Mouse (Mus musculus) mouse embryonic stem cell (cell line): ENCODE measurements around the gene Cela1.

Experiments
- in situ Hi-C, 2 experiments: fragments of 300-500 bp; cut with MboI; formaldehyde crosslinking; loops; 1 replicate in 1 of 2; 3 replicates in 1 of 2; pipeline ENCODE4 v1.14.3; 2019 to 2020; ENCODE audit warnings: low sequenced_read_pairs in 2 of 2, low pct_unique_long_range_greater_than_20kb in 1 of 2, mixed read lengths in 1 of 2; ENCODE audit not compliant: unreplicated experiment in 1 of 2

The Cela1 gene

DNA sequence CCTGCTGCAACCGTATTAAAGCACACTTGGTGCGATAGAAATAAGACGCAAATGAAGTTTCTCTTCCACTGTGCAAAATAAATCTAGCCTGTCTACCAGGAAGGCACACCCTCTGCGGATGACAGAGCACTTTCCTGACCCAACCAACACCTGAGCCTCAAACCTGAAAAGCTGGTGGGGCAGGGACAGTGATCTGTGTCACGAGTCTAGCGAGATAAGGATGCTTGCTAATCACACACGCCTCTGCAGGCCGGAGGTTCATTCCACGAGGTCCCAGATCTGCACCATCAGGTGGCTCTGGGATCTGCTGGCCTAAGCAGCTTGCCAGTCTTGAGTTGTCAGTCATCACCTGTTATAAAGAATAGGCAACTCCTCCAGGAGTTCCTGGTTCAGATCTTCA is 36.1 kb downstream of the Cela1 start:
- in situ Hi-C loops, result no loop called here

DNA sequence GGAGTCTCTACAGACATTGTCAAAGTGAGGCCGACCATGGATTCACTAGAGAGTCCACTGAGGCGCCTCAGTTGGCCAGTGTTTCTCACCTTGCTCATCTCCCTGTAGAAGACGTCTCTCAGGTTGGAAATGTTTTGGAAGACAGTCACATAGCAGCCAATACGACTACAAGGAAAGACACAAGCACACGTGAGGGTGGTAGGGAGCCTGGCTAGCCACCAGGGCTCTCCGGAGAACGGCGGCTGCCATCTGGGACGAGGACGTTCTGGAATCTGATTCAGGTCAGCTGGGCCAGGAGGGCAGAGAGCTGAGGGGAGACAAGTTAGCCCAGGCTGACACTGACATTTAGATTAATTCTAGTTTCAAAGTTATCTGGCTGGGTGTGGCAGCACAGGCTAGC is 37.6 kb downstream of the Cela1 start:
- in situ Hi-C loops, result no loop called here

DNA sequence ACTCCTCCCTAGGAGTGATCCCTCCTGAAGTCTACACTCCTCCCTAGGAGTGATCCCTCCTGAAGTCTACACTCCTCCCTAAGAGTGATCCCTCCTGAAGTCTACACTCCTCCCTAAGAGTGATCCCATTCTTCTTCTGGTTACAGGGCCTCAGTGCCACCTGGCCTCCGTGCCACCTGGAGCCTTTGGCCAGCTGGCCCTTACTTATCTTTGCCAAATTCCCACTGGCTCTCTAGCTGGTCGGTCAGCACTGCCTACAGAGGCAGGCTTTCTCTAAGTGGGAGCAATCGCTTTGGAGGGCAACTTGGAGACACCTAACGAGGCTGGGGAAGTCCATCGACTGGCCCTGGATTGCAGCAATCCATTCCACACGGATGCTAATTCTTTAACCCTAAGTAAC is 41.6 kb downstream of the Cela1 start:
- in situ Hi-C loops, result no loop called here

DNA sequence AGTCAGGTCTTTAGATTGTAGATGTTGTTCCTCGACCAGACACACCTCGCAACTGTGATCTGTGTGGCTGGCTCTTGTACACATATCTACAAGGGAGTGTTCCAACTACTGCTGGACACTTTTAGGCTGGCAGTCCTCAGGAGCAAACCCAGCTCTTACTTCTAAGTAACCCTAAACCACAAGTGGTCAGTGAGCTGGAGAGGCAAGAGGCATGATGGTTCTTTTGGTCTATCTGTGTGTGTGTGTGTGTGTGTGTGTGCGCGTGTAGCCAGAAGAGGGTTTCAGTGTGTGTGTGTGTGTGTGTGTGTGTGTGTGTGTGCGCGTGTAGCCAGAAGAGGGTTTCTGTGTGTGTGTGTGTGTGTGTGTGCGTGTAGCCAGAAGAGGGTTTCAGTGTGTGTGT is 45.3 kb downstream of the Cela1 start:
- in situ Hi-C loops, result no loop called here

DNA sequence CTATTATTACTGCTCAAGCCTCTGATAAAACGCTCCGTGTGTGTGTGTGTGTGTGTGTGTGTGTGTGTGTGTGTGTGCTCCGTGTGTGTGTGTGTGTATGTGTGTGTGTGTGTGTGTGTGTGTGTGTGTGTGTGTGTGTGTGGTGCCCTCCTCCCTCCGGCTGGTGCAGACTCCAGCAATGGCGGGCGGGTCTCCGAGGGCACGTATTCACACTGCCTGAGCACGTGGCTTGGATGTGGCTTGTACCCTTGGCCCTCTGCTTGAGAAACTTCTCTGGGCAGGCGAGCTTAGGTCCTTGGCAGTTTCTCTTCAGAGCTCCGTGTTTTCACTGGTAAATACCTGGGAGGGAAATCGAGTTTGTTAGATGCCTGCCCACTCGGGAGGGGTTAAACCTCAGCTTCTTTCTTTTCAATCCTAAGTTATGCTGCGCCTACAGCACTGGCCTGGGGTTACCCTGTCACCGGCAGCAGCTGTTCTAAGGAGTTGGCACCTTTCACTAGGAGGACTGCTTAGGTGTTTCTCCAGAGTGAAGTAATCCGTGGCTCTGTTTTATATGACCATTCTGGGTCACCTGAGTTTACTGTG is 46.4 kb downstream of the Cela1 start:
- in situ Hi-C loops, result no loop called here

DNA sequence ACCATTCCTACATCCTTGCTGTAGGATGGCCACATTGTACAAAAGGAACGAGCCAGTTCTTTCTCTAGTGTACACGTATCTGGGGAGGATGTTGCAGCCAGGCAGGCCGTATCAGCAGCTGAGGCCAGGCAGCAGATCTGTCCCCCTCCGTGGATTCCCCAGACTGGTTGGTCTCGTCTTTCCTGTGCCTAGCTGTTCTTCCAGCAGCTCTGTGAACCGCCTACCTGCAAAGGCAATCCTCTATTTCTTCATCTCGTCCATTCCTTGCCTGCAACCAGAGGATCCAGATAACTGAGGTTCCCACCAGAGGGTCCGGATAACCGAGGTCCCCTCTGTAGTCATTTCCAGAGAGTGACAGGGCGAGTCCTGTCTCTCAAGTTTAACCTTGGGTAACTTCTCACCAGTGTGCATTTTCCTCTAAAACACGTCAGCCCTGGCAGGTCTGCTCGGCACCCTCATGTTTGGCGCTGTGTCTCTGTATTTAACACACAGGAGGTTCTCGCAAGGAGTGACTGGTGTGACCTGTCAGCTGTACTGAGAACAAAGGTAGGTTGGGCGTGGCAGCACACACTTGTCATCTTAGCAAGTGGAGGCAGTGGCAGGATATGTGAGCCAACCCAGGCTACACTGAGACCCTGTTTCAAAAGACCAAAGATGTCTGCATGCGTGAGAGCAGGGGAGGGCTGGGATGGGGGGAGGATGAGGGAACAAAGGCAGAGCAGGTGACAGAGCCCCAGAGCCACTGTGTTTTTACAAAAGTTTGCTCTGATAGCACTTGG is 47.6 kb downstream of the Cela1 start:
- in situ Hi-C loops, result no loop called here

DNA sequence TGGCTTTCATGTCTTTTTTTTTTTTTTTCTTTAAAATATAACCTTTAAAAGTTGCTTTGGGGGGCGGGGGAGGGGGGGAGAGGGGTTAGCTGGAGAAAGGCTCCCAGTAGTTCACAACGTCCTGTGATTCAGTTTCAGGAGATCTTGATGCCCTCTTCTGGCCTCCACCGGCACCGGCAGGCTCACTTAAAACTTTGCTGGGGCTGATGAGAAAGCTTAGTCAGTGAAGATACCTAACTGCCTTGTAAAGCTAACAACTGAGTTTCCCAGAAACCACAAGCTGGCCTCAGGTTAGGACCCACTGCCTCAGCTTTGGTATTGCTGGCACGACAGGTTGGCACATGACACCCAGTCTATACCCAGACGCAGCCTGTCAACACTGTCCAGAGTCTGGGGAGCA is 50.1 kb downstream of the Cela1 start:
- in situ Hi-C loops, result no loop called here

DNA sequence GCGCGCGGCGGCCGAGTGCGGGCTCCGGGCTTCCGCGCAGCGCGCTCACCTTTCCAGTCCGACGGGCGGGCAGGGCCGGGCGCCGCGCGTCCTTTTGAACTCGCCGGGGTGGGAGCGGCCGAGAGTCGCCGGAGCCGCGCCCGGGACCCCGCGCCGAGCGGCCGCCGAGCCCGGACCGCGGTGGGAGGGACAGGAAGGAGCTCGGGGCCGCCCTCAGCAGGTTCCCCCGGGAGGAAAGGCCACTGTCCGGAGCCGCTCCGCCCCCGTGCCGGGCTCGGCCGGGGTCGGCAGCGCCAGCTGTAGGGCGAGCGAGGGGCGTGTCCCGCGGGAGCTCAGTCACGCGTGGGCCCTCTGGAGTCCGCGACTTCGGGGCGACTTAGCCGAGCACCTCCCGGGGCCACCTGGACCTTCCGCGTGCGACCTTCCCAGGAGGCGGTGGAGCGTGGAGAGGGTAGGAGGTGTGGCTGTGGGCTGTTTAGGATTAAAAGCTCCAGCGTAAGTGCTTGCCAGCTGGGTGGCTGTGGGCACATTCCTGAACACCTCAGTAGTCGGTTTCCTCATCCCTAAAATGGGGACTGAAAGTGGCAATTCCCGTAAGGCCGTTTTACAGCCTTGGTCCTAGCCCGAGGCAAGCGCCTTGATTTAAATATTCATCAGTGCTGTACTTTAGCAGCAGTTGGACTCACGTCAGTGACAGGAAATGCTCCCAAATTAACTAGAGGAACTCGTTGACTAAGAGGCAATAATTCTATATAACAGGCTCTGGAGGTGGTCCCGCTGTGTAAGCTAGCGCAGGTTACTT is 50.8 kb downstream of the Cela1 start, which contains the start of gene Smagp:
Gene Smagp (minus strand): TSS at position 241 of the 802 bp plus-strand sequence.
- in situ Hi-C loops, result no loop called here

DNA sequence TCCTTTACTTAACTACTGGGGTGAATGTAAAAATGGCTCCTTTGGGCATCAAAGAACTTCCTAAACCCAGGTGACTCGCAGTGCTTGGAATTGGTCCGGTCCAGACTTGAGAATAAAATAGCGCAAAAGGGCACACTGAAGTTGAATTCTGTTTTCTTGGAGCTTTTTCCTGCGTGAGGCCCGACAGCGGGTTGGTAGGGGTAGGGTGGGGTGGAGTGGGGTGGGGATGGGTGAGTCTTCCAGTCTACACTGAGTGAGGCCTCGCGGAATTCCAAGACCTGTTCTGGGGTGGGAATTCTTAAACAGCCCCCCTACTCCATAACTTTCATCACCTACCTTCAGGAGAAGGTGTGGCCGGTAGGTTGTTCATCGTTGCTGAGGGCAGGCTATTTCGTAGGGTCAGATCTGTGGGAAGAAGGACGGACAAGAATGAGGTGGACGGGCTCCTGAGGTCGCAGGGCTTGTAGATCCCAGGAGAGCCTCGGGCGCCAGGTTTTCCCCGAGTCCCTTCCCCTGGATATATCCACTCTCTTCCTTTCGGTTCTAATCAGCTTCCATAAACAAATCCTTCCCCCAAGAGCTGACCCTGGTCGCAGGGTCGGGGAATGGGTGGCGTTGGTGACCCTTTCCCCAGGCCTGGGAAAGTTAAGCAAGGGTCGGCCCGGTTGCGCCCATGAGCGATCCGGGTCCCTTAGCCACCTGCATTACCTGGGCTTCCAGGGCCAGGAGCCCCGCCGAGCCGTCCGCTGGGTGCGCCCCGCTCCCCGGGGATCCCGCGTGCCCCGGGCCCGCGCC is 51.7 kb downstream of the Cela1 start:
- in situ Hi-C loops, result no loop called here

DNA sequence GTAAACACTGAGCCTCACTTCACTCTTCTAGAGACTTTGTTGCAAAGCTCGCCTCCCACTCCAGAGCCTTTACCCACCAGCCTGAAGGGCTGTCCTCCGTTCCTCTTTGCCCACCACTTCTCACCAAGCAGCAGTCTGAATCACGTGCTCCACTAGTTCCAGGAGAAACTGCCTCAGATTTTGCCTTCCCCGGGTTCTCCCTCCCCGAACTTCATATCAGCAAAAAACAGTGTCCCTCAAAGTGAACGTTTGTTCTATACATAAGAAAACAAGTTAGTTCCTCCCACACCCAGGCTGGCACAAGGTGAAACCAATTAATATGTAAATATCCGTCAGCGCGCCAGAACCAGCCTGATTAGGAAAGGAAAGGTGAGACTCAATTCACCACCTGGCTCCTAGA is 52.5 kb downstream of the Cela1 start:
- in situ Hi-C loops, result no loop called here

DNA sequence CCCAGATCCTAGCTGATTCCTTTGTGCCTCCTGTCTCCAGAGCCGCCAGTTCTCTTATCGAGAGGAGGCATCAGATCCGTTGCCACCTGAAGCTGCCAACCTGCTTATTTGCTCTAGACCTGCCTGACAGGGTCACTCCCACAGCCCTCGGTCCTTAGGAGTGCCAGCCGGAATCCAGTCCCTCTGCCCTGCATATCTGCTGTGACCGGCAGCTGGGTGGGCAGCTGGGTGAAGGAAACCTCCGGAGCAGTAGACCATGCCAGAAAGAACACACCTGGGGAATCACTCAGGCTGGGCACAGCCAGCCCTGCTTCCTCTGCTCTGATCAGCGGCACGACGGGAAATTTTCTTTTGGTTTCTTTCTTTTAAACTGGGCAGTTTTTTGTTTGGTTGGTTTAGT is 54.4 kb downstream of the Cela1 start:
- in situ Hi-C loops, result no loop called here

DNA sequence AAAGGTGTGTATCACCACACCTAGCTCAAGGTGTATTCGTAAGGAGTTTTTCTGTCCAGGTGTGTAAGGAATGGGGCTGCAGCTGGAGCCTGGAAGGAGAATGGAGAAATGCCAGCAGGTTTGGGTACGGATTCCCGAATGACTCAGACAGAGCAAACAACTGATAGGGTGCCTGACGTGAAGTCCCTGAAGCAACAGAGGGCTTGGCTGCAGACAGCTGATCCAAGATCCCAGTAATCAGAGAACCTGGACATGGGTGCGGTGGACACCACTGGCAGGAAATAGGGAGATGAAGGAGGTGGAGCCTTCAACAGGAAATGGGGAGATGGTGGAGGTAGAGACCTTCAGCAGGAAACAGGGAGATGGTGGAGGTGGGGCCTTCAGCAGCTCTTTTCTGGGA is 55.4 kb downstream of the Cela1 start:
- in situ Hi-C loops, result no loop called here

DNA sequence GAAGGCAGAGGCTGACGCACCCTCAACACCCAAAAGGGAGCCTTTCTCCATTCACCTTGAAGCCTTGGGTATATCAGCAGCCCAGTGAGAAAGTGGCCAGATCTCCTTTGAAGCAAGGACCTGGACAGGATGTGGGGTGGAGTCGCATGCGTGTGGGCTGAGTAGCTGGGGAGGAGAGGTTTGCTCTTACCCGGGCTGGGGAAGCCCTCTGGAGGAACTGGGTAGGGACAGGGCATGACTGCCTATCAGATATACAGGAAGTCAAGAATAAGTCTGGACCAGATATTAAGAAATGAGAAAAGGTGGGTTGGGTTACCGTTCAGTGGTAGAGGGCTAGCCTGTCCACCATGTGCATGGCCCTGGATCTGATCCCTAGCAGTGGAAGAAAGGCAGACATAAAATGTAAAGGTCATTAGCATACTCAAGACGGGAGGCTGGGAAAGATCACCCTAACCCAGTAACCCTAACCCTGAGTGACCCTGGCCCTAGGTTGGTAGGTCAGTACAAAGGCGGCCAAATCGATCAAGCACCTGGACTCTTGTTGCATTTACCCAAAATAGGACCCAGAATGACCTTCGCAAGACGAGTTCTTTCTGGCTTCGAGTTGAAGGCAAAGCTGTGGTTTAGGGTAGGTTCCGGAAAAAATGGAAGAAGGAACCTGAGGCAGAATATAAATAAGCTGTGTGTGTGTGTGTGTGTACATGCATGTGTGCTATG is 56.1 kb downstream of the Cela1 start:
- in situ Hi-C loops, result no loop called here

DNA sequence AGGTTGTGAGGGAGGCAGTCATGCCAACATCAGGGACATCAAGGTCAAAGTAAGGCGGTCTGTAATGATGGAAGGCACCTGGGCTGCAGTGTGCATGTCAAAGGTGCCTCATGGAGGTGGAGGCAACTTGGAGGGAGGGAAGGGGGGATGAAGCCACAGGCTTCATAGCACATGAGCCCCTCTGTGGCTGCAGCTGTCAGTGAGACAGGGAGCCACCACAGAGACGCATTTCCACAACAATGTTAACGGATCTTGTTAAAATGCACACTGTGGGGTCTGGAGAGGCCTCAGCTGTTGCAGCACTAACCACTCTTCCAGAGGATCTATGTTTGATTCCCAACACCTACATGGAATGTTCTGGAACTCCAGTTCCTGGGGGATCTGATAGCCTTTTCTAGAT is 57.6 kb downstream of the Cela1 start:
- in situ Hi-C loops, result no loop called here

DNA sequence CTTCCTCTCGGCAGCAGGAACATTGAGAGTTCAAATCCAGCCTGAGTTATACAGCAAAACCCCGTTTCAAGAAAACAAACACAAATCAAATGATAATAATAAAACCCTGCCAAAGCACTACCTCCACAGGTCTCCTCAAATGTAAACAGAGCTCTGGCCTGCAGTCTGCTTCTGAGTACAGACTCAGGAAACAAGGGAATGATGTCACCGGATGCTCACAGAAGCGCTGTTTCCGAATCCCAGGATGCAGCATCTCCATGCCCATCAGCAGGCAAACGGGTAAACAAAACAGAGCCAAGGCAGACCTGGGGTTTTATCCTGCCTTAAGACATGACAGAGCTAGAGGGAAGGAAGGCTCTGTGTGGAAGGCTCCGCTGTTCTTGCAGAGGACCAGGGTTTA is 58.9 kb downstream of the Cela1 start:
- in situ Hi-C loops, result no loop called here

DNA sequence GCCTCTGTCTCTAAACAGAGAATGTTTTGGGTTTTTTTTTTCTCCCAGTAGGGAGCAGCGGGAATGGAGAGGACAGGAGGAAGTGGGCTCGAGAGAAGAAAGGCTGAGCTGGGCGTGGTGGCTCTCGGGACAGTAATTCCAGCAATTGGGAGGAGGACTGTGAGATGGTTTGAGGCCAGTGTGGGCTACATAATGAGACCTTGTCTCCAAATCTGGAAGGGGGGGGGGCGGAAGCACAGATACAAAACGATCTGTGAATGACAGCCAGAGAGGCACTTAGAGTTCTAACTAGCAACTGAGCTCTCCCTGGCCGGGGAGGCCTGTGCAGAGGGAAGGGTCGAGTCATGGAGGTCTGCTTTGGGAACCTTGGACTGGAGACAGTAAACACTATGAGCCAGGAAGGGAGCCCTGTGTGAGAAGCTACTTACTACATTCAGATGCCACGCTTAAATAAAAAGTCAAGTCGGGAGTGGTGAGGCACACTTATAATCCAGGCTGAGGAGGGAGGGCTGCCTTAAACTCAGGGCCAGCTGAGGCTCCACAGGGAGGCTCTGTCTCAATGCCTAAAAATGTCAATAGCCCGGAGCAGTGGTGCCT is 59.8 kb downstream of the Cela1 start:
- in situ Hi-C loops, result no loop called here

DNA sequence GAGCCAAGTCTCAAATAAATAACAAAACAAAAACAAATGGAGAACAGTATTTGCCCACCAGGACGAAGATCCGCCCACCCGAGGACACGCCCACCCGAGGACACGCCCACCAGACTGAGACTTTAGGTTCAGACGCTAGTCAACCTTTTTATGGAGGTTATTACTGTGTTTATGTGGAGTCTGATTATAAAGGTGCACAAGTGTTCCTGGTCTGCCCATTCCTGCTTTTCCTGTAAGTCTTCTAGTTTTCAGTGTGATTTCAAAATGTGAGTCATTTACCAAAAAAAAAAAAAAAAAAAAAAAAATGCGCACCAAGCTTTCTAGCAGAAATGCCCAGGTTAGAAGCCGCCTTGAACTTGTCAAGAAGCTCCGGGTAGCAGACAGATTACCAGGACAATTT is 60.4 kb downstream of the Cela1 start:
- in situ Hi-C loops, result no loop called here

DNA sequence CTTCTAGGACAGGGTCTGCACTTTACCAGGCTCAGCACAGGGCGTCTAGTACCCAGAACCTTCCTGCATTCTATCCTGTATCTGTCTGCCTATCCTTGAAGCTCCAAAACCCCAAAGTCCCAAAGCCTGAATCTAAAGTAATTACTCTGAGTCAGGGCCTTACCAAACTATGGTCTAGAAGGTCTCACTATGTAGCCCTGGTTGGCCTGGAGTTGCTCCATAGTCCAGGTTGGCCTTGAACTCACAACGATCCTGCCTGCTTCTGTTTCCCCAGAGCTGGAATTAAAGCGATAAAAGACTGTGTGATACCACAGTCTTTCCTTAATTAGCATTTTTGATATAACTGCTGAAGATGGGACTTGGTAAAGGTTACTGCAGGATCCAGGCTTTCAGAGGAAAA is 63.3 kb downstream of the Cela1 start:
- in situ Hi-C loops, result no loop called here
